Mouse (Mus musculus): ENCODE results near the gene Slc4a4. TPM values are rescaled to one million over a fixed set of nuclear protein-coding genes. Genes with fewer than 3 reads are reported as not detected.

Gene Slc4a4
- polyA plus RNA-seq, 1 experiment from 2014 or later = 6.2 TPM

Other genes with a start within 250 kb of the Slc4a4 start
- 70.3 and 76.2 TPM in 2 replicates for gene Grsf1, start 210.6 kb upstream of the Slc4a4 start, polyA plus RNA-seq (2015; fragmentation: Nextera tagmentation; extraction: Ambion mirVana)
- gene Mob1b, start 166.0 kb upstream of the Slc4a4 start, polyA plus RNA-seq (2015; fragmentation: Nextera tagmentation; extraction: Ambion mirVana) = 9.8 and 13.2 TPM in 2 replicates
- 60.7 and 72.3 TPM in 2 replicates for gene Dck, start 121.8 kb upstream of the Slc4a4 start, polyA plus RNA-seq (2015; fragmentation: Nextera tagmentation; extraction: Ambion mirVana)